Mouse (Mus musculus): ENCODE measurements around the gene Fcgr1. TPM values are rescaled to one million over a fixed set of nuclear protein-coding genes. Genes with fewer than 3 reads are reported as not detected.
"Not testable (repeated sequence)": the region's sequence is repeated elsewhere in the genome, so short reads cannot be mapped to it uniquely, and the experiment has no call there.

Gene Fcgr1
- polyA plus RNA-seq, 1 experiment from 2014 or later: 1.7 TPM

DNA sequence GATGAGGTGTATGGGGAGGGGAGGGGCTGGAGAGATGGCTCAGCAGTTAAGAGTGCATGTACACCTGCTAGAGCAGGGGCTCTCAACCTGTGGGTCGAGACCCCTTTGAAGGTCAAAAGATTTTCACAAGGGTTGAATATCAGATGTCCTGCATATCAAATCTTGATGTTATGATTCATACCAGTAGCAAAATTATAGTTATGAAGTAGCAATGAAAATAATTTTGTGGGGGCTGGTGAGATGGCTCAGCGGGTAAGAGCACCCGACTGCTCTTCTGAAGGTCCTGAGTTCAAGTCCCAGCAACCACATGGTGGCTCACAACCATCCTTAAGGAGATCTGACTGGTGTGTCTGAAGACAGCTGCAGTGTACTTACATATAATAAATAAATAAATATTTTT, 3.0 kb downstream of the Fcgr1 start:
- not testable (repeated sequence) for H3K9ac ChIP-seq; H3K4me3 ChIP-seq (replicated peaks); H3K4me1 ChIP-seq; H3K9me3 ChIP-seq (replicated peaks); H3K27ac ChIP-seq; H3K4me2 ChIP-seq; H3K36me3 ChIP-seq; ATAC-seq (replicated peaks; ENCODE audit: low FRiP score)
- peaks cover 19% of the 10 kb centered on the region for H3K27me3 ChIP-seq
- 92% methylated on average over 3 of the region's 3 CpGs for WGBS

DNA sequence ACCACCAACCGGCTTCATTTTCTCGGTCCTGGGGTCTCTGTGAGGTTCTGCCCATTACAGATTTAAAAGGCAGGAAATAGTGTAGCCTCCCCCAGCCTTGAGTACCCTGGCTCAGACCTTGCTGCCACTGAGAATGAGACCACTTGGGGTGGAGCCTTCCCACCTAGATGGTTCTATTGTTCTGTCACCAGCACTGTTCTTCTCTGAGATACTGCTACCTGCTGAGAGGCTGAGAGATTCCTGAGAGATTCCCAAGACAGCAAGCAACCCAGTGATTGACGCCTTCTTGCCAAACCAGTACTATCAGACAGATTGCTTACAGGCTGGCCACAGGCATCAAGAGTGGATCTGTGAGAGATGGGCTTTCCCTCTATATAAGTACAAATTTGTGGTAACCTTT, 4.6 kb downstream of the Fcgr1 start:
- Histone ChIP-seq H3K27ac (no peak overlapping the region), H3K4me3 (replicated peaks) (no peak overlapping the region), H3K4me1 (0 out of 2 replicates have a peak, but pooled peaks cover under 1% of the 10 kb centered on the region), H3K36me3 (no peaks in the 10 kb centered on the region), H3K4me2 (no peak overlapping the region), H3K9ac (no peak overlapping the region), H3K27me3 (peaks cover 29% of the 10 kb centered on the region), H3K9me3 (replicated peaks) (no peaks in the 10 kb centered on the region)
- ATAC-seq (replicated peaks; ENCODE audit: low FRiP score): no peak
- 72% methylated on average over 3 of the region's 3 CpGs for WGBS

DNA sequence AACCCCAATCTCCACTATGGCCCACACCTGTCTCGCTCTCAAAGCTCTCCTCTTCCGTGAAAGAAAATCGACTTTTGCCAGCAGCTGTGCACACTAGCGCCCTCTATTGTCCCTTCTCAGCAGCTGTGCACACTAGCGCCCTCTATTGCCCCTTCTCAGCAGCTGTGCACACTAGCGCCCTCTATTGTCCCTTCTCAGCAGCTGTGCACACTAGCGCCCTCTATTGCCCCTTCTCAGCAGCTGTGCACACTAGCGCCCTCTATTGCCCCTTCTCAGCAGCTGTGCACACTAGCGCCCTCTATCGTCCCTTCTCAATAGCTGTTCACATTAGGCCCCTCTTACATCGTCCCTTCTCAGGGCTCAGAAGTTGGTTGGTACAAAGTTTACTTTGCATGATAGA, 6.4 kb downstream of the Fcgr1 start:
- not testable (repeated sequence) for H3K9me3 ChIP-seq (replicated peaks); H3K27ac ChIP-seq; ATAC-seq (replicated peaks; ENCODE audit: low FRiP score); H3K4me2 ChIP-seq; H3K36me3 ChIP-seq; H3K4me3 ChIP-seq (replicated peaks); H3K9ac ChIP-seq
- peaks cover 10% of the 10 kb centered on the region; the same call in 1 of the 2 replicates for H3K4me1 ChIP-seq
- 88% methylated on average over 11 of the region's 11 CpGs for WGBS
- H3K27me3 ChIP-seq: peaks cover 33% of the 10 kb centered on the region

DNA sequence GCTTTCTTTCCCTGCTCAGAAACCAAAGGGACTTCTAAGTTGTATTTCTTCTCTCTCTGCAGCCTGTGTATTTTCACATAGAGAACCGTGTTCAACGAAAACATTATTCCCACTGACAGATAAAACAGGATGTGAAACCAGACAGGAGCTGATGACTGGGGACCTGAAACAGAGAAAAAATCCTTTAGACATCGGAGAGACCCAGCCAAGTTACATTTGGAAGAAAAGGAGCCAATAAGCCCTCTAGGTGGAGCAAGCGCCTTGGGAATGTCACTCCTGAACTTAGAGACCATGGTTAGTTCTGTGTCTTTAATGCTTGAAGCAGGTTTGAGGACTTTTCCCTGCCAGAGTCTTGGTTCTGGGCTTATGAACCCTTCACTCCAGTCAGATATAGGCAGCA, 9.3 kb downstream of the Fcgr1 start:
- peaks cover 39% of the 10 kb centered on the region for H3K27me3 ChIP-seq
- H3K4me2 ChIP-seq: peak overlapping the region; percentile 38
- ATAC-seq (replicated peaks; ENCODE audit: low FRiP score): no peak
- H3K4me3 ChIP-seq (replicated peaks): no peak overlapping the region
- peaks cover 10% of the 10 kb centered on the region; the same call in 1 of the 2 replicates for H3K4me1 ChIP-seq
- H3K9me3 ChIP-seq (replicated peaks): no peaks in the 10 kb centered on the region
- H3K36me3 ChIP-seq: no peaks in the 10 kb centered on the region
- no peak overlapping the region for H3K27ac ChIP-seq
- H3K9ac ChIP-seq: no peak overlapping the region
- WGBS: 18% methylated on average over 4 of the region's 4 CpGs

DNA sequence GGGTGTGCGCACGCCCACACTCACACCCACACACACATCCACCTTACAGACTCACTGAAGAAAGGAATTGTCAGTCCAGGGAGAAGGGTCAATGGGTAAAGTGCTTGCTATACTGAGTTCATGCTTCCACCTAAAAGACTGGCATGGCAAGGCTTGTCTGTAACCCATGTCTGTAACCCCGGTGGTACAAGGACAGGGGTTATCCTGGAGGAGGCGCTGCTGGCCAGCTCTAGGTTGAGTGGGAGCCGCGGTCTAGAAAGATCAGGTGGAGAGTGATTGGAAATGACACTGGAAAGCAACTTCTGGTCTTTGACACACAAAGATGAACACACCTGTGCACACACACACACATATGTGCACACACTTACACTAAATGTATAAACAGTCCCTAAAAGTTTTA, 13.1 kb downstream of the Fcgr1 start:
- Histone ChIP-seq H3K9ac (no peak overlapping the region), H3K4me1 (peaks cover 22% of the 10 kb centered on the region), H3K4me3 (replicated peaks) (no peak overlapping the region), H3K27me3 (peaks cover 29% of the 10 kb centered on the region), H3K9me3 (replicated peaks) (no peaks in the 10 kb centered on the region), H3K4me2 (no peak overlapping the region), H3K36me3 (no peaks in the 10 kb centered on the region), H3K27ac (no peak overlapping the region)
- WGBS: 62% methylated on average over 6 of the region's 6 CpGs
- no peak for ATAC-seq (replicated peaks; ENCODE audit: low FRiP score)

DNA sequence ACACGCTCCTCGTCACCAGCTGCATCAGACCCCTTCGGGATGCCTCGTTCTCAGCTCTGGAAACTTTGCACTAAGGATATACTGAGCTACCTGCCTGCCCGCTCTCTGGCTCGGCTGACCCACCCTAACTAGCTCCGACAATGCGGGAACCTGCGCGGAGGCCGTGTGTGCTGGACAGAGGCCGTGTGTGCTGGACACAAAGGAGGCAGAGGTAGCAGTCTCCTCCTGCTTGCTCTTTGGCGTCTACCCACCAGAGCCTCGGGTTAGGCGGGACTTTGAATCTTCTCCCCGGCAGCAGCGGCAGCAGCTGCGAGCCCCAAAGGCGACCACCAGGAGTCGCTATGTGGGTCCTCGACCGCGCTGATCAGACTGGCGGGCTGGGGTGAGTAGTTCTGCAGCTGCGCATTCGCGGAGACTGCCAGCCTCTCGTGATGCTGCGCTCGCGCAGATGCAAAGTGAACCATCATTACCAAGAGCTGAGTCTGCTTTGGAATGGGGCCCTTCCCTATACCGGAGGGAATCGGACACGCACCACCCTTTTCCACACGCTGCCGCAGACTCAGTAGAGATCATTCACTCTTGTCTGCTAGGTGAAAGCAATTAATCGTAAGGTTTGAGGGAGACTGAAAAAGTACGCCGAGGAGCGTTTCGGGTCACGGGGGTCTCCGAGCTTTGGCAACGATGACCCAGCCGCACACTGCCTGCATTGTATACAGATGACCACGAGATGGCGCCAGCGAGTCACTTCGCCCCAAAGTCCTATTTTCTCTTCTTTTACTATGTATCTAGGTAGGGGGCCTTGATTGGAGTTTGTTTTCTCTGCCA, 15.8 kb downstream of the Fcgr1 start:
- peak overlapping the region; percentile 87 for H3K4me2 ChIP-seq
- under 1% methylated on average over 49 of the region's 49 CpGs for WGBS
- H3K4me1 ChIP-seq: peaks cover 12% of the 10 kb centered on the region
- no peaks in the 10 kb centered on the region for H3K9me3 ChIP-seq (replicated peaks)
- no peaks in the 10 kb centered on the region for H3K36me3 ChIP-seq
- peaks cover 8% of the 10 kb centered on the region for H3K27me3 ChIP-seq
- peak overlapping the region; percentile 58 for H3K4me3 ChIP-seq (replicated peaks)
- peak overlapping the region; percentile 93 for H3K27ac ChIP-seq
- ATAC-seq (replicated peaks; ENCODE audit: low FRiP score): peak; percentile 95
- H3K9ac ChIP-seq: peak overlapping the region; percentile 56

DNA sequence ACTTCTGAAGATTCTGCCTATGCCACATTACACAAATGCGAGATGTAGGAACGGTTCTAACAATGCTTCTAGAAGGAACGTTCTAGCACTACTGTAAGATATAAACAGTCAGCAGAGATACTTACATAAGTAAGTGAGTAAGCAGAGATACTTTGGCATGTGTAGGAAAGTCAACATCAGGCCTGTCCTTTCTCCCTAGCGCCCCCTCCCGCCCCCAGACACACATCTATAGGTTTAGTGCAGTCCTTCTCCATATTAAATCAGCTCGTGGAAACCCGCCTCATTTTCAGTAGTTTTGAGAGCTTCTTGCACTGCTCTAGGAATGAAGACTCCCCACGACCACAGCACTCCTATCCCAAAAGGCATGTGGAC, 16.4 kb downstream of the Fcgr1 start:
- H3K9ac ChIP-seq: peak overlapping the region; percentile 56

DNA sequence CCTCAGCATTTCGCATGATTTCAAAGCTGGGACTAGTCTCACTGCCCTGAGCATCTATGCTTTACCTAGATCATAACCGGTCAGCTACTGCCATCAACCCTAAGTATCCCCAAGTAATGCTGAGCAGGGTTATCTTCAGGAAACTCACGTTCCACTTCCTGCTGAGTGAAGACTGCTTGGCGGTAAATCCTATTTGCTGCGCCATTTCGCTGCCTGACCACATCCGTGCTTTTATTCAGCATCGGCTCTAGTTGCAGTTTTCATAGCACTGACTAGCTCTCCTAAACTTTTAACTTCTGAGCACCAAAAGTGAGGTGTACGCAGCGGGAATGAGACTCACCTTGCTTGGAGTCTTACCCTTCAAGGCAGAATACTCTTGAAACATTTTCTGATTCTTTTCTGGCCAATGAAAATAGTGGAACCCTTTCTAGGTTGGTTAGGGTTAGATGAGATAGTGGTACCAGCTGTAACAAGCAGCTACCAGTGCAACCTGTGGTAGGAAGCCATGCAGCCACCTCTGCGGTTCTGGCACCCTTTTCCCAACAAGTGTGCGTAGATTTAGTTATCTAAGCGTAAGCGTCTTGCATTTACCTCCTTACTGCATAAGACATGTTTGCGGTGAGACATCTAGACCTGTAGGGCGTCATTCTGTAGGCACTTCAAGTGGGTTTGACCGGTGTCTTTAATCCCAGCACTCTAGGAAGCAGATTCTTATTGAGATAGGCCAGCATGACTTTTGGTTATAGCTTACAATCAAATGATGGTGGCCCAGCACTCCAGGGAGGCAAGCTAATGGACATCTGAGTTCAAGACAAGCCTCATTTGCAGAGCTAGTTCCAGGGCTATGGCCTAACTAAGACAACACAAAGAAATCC, 19.9 kb downstream of the Fcgr1 start:
- ATAC-seq (replicated peaks; ENCODE audit: low FRiP score): no peak
- Histone ChIP-seq H3K4me1 (peaks cover 10% of the 10 kb centered on the region), H3K4me2 (no peak overlapping the region), H3K9ac (no peak overlapping the region), H3K9me3 (replicated peaks) (no peaks in the 10 kb centered on the region), H3K4me3 (replicated peaks) (no peak overlapping the region), H3K36me3 (no peaks in the 10 kb centered on the region), H3K27me3 (no peaks in the 10 kb centered on the region; the same call in 1 of the 2 replicates), H3K27ac (no peak overlapping the region)
- 90% methylated on average over 17 of the region's 17 CpGs for WGBS

More for the DNA sequence above, 16.4 kb downstream of the Fcgr1 start:
- peak; percentile 38; the same call in 1 of the 2 replicates for ATAC-seq (replicated peaks; ENCODE audit: low FRiP score)
- Histone ChIP-seq H3K27me3 (peaks cover 6% of the 10 kb centered on the region; the same call in 1 of the 2 replicates), H3K4me1 (peaks cover 12% of the 10 kb centered on the region), H3K4me2 (peak overlapping the region; percentile 87), H3K4me3 (replicated peaks) (peak overlapping the region; percentile 58), H3K36me3 (no peaks in the 10 kb centered on the region), H3K27ac (peak overlapping the region; percentile 81; the same call in 1 of the 2 replicates), H3K9me3 (replicated peaks) (no peaks in the 10 kb centered on the region)
- 13% methylated on average over 8 of the region's 8 CpGs for WGBS

DNA sequence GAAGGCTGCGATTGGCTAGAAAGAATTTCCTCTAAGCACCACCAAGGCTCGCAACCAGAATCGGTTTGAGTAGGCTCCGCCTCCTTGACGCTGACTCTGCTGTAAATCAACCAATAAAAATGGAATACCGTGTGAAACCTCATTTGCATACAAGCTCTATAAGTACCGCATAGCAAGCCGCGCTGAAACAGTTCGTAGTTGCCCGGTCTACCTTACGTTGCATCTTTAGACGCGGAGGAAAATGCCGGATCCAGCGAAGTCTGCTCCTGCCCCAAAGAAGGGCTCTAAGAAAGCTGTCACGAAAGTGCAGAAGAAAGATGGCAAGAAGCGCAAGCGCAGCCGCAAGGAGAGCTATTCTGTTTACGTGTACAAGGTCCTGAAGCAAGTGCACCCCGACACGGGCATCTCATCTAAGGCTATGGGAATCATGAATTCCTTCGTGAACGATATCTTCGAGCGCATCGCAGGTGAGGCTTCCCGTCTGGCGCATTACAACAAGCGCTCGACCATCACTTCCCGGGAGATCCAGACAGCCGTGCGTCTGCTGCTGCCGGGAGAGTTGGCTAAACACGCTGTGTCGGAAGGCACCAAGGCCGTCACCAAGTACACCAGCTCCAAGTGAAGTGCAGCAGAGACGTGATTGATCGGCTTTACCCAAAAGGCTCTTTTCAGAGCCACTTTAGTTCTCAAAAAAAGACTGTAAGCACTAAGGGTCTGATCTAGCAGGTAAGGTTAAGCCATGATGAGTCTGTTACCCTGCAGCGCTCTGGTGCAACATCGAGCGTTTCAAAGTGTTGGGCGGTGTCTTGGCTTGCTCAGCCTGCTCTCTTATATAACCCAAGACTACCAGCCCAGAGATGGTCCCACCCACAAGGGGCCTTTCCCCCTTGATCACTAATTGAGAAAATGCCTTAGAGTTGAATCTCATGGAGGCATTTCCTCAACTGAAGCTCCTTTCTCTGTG, 24.0 kb downstream of the Fcgr1 start, which contains the start of gene Hist2h2bb:
Gene Hist2h2bb (plus strand): TSS at position 242 of the 964 bp plus-strand sequence.
- no peaks in the 10 kb centered on the region for H3K27me3 ChIP-seq
- under 1% methylated on average over 45 of the region's 45 CpGs for WGBS
- H3K4me2 ChIP-seq: peak within 1 kb of the TSS; percentile 82
- peaks cover 16% of the 10 kb centered on the region for H3K4me1 ChIP-seq
- peak within 1 kb of the TSS; percentile 72 for H3K9ac ChIP-seq
- no peaks in the 10 kb centered on the region for H3K36me3 ChIP-seq
- no peaks in the 10 kb centered on the region for H3K9me3 ChIP-seq (replicated peaks)
- peak; percentile 96 for ATAC-seq (replicated peaks; ENCODE audit: low FRiP score)
- peak within 1 kb of the TSS; percentile 56 for H3K4me3 ChIP-seq (replicated peaks)
- peak within 1 kb of the TSS; percentile 98 for H3K27ac ChIP-seq

DNA sequence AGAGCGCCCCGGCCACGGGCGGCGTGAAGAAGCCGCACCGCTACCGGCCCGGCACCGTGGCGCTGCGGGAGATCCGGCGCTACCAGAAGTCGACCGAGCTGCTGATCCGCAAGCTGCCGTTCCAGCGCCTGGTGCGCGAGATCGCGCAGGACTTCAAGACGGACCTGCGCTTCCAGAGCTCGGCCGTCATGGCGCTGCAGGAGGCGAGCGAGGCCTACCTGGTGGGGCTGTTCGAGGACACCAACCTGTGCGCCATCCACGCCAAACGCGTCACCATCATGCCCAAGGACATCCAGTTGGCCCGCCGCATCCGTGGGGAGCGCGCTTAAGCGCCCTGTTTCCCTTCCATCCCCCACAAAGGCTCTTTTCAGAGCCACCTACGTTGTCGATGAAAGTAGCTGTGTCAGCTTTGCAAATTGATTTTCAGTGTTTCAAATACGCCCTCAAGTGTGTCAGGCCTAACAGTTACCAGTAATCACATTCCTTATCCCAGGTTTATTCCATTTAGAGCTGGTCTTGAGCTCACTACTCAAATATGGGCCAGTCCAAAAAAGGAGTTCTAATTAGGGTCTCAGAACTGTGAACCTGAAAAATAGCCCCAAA, 24.9 kb downstream of the Fcgr1 start:
- ATAC-seq (replicated peaks; ENCODE audit: low FRiP score): peak; percentile 47
- peak overlapping the region; percentile 82 for H3K4me2 ChIP-seq
- H3K27ac ChIP-seq: peak overlapping the region; percentile 98
- not testable (repeated sequence) for H3K36me3 ChIP-seq; H3K9me3 ChIP-seq (replicated peaks); H3K27me3 ChIP-seq
- under 1% methylated on average over 13 of the region's 44 CpGs for WGBS
- peaks cover 26% of the 10 kb centered on the region for H3K4me1 ChIP-seq
- peak overlapping the region; percentile 56 for H3K4me3 ChIP-seq (replicated peaks)
- H3K9ac ChIP-seq: peak overlapping the region; percentile 60

Data from kidney, embryonic 15.5 days (tissue).